Mouse (Mus musculus): ENCODE measurements around the gene Cops3. TPM values are rescaled to one million over a fixed set of nuclear protein-coding genes. Genes with fewer than 3 reads are reported as not detected.
"Not testable (repeated sequence)": the region's sequence is repeated elsewhere in the genome, so short reads cannot be mapped to it uniquely, and the experiment has no call there.

Gene Cops3
- polyA plus RNA-seq, 1 experiment: 48.1 TPM

DNA sequence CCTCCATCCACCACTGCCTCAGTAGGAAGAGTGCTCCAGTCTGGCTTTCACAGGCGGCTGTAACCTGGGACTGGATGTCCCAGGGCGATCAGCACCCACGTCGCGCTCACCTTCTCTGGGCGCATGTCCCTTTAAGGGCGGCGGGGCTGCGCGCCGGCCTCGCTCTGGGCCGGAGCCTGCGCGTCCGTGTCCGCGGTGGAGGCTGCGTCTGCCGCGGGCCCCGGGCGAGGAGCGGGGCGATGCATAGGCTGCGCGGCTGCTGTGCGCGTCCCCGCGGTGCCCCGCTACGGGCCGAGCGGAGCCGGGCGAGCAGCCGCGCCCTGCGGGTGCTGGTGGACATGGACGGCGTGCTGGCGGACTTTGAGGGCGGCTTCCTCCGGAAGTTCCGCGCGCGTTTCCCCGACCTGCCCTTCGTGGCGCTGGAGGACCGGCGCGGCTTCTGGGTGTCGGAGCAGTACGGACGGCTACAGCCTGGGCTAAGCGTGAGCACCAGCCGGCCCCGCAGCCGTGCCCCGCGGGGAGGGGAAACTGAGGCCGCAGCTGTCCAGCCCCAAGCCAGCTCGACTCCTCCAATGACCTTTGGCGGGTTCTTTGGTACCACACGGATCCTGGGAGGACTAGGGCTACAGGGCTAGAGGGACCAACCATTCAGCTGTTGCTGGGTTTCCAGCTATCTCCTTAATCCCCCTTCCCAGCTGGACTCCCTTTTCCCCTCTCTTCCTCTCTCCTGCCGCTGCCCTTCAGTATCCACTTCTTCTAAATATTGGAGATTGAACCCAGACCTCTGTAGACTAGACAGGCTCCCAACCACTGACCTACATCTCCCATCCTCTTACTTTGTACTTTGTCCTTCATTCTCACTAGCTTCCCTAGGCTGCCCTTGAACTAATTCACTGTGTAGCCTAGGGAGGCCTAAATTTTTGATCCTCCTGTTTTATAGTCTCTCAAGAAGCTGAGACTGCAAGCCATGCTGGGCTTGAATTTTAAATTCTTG is 8.6 kb upstream of the Cops3 start:
- Histone ChIP-seq H3K4me3 (ENCODE audit: insufficient read depth, low read length) (peak overlapping the region; percentile 83), H3K4me1 (ENCODE audit: control insufficient read depth, insufficient read depth, low read length) (no peaks in the 10 kb centered on the region), H3K27ac (ENCODE audit: insufficient read depth, low read length) (peak overlapping the region; percentile 87)
- peak; percentile 7; the same call in 1 of the 2 replicates for TF ChIP-seq POLR2A (IDR thresholded peaks at IDR 0.05; ENCODE audit: extremely low read depth, insufficient read depth, low read length)
- no peak for TF ChIP-seq CTCF (IDR thresholded peaks at IDR 0.05; ENCODE audit: extremely low read depth, insufficient read depth, low read length)

DNA sequence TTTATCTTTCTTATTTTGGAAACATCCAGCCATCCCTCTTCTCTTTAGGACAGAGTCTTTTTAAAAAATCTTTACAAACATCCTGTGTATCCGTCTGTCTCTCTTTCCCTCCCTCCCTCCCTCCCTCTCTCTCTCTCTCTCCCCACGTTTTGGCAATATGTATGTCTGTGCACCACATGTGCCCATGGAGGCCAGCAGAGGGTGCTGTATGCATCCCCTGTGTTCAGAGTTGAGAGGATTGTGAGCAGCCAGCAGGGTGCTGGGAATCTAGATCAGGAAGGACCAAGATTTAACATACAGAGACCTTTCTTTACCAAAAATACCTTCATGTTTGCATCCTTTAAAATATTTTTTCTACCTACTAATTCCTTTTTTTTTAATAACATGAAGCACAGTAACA is 7.5 kb upstream of the Cops3 start:
- Histone ChIP-seq H3K4me3 (ENCODE audit: insufficient read depth, low read length) (peak overlapping the region; percentile 83; the same call in 1 of the 2 replicates), H3K27ac (ENCODE audit: insufficient read depth, low read length) (no peak overlapping the region), H3K4me1 (ENCODE audit: control insufficient read depth, insufficient read depth, low read length) (no peaks in the 10 kb centered on the region)
- TF ChIP-seq POLR2A (IDR thresholded peaks at IDR 0.05; ENCODE audit: extremely low read depth, insufficient read depth, low read length) (no peak), CTCF (IDR thresholded peaks at IDR 0.05; ENCODE audit: extremely low read depth, insufficient read depth, low read length) (peak; percentile 52)

DNA sequence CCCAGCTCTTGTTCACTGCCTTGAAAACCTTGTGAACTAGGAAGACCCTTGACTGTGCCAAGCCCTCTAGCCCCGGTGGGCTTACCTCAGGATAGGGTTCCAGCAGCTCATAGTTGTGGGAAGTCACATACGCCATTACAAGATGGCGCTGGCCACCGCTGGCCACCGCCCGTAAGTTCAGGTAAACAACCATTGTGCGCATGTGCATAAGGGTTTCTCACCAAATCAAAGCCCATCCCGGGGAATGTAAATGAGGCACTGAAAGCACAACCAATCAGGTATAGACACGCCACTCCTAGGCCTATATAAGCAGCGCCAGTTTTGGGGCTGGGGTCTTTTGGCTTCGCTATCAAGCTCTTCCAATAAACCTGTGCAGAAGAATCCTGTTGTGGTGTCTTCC is 6.7 kb upstream of the Cops3 start:
- Histone ChIP-seq H3K4me3 (ENCODE audit: insufficient read depth, low read length) (no peak overlapping the region), H3K4me1 (ENCODE audit: control insufficient read depth, insufficient read depth, low read length) (no peaks in the 10 kb centered on the region), H3K27ac (ENCODE audit: insufficient read depth, low read length) (no peak overlapping the region)
- TF ChIP-seq POLR2A (IDR thresholded peaks at IDR 0.05; ENCODE audit: extremely low read depth, insufficient read depth, low read length) (no peak), CTCF (IDR thresholded peaks at IDR 0.05; ENCODE audit: extremely low read depth, insufficient read depth, low read length) (no peak)

DNA sequence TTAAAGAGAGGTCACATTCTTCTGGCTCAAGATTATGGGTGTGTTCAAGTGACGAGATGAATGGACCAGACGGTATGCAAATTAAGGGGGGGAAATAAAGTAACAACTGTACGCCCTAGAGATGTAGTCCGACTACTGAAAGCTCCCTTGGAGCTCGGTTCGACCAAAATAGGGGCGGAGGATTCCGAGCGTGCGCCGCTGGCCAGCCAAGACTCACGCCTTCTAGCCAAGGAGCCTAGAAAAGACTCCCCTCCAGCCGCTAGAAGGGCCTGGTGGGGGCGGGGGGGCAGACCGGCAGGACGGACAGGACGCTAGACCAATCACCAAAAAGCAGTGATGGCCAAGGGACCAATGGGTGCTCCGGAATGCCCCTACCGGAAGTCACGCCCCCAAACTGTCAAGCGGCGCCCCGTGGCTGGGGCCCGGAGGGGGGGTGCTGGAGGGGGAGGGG is 605 bp downstream of the Cops3 start, which contains the start of gene Nt5m:
Gene Nt5m, plus strand, starts transcription at position 440 of the 451 bp plus-strand sequence.
- TF ChIP-seq CTCF (IDR thresholded peaks at IDR 0.05; ENCODE audit: extremely low read depth, insufficient read depth, low read length) (no peak), POLR2A (IDR thresholded peaks at IDR 0.05; ENCODE audit: extremely low read depth, insufficient read depth, low read length) (peak; percentile 34; the same call in 1 of the 2 replicates)
- H3K4me1 ChIP-seq (ENCODE audit: control insufficient read depth, insufficient read depth, low read length): peaks cover 1% of the 10 kb centered on the region; the same call in 1 of the 2 replicates
- H3K27ac ChIP-seq (ENCODE audit: insufficient read depth, low read length): peak within 1 kb of the TSS; percentile 98
- peak within 1 kb of the TSS; percentile 90 for H3K4me3 ChIP-seq (ENCODE audit: insufficient read depth, low read length)

DNA sequence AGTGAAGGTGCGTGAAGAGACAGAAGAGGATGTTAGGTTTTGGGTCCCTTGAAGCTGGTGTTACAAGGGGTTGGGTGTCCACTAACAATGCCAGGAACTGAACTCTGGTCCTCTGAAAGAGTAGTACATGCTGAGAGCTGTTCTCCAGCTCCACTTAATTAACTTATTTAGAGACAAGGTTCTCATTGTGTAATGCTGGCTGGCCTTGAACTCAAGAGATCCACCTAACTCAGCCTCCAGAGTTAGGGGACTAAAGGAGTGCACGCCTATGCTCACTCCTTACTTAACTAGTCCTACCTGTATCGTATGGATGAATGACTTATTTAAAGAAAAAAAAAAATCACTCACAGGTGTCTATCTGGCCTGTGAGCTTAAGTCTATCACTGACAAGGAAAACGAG is 1.2 kb downstream of the Cops3 start:
- H3K4me1 ChIP-seq (ENCODE audit: control insufficient read depth, insufficient read depth, low read length): peaks cover 1% of the 10 kb centered on the region; the same call in 1 of the 2 replicates
- TF ChIP-seq POLR2A (IDR thresholded peaks at IDR 0.05; ENCODE audit: extremely low read depth, insufficient read depth, low read length): no peak
- no peak for TF ChIP-seq CTCF (IDR thresholded peaks at IDR 0.05; ENCODE audit: extremely low read depth, insufficient read depth, low read length)
- peak overlapping the region; percentile 90; the same call in 1 of the 2 replicates for H3K4me3 ChIP-seq (ENCODE audit: insufficient read depth, low read length)
- no peak overlapping the region for H3K27ac ChIP-seq (ENCODE audit: insufficient read depth, low read length)

DNA sequence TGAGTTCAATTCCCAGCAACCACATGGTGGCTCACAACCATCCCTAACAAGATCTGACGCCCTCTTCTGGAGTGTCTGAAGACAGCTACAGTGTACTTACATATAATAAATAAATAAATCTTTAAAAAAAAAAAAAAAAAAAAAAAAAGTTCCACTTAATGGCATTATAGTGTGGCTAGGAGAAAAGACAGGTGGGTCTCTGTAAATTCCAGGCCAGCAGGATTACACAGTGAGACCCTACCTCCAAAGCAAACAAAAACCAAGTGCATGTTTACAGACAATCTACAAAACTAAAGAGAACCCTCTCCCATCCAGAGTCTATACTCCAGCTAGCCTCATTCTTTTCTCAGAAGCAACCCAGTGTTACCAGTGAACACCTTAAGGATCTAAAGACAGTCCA is 1.8 kb downstream of the Cops3 start:
- not testable (repeated sequence) for H3K27ac ChIP-seq (ENCODE audit: insufficient read depth, low read length); H3K4me1 ChIP-seq (ENCODE audit: control insufficient read depth, insufficient read depth, low read length); H3K4me3 ChIP-seq (ENCODE audit: insufficient read depth, low read length)

DNA sequence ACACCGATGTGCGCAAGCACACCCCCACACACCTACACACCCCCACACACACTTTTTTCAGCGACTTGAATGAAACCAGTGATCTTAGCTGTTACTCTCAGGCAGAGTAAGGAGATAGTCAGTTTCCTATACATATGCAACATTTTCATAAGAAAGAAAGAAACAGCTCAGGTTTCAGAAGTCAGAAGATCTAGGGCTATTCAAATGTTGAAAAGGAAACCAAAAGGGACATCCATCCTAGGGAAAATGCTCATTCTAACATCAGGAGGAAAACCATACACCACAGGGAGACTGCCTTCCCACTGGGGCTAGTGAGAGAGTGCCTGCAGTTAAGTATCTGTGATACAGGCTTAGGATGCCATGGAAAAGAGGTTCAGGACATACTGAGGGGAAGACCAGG is 18.0 kb downstream of the Cops3 start:
- TF ChIP-seq CTCF (IDR thresholded peaks at IDR 0.05; ENCODE audit: extremely low read depth, insufficient read depth, low read length): no peak
- TF ChIP-seq POLR2A (IDR thresholded peaks at IDR 0.05; ENCODE audit: extremely low read depth, insufficient read depth, low read length): no peak
- no peaks in the 10 kb centered on the region for H3K4me1 ChIP-seq (ENCODE audit: control insufficient read depth, insufficient read depth, low read length)
- H3K27ac ChIP-seq (ENCODE audit: insufficient read depth, low read length): no peak overlapping the region
- no peak overlapping the region for H3K4me3 ChIP-seq (ENCODE audit: insufficient read depth, low read length)

DNA sequence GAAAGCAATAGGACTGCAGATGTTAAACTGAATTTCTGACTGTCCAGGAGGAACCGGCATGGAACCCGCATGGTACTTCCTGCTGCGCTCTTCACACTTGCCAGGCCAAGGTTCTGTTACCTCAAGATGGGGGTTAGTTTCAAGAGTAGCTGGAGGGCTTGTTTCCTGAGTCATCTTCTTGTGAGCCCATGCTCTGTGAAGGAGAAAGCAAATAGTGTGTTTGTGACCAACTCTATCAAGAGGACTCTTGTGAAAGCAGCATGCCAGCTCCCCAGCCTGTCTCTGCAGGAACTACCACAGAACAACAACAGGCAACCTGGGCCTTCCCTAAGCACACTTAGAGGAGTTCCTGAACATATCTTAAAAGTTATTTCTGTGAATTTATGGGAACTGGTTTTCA is 21.7 kb downstream of the Cops3 start:
- H3K27ac ChIP-seq (ENCODE audit: insufficient read depth, low read length): no peak overlapping the region
- TF ChIP-seq POLR2A (IDR thresholded peaks at IDR 0.05; ENCODE audit: extremely low read depth, insufficient read depth, low read length) (no peak), CTCF (IDR thresholded peaks at IDR 0.05; ENCODE audit: extremely low read depth, insufficient read depth, low read length) (no peak)
- no peak overlapping the region for H3K4me3 ChIP-seq (ENCODE audit: insufficient read depth, low read length)
- no peaks in the 10 kb centered on the region for H3K4me1 ChIP-seq (ENCODE audit: control insufficient read depth, insufficient read depth, low read length)

DNA sequence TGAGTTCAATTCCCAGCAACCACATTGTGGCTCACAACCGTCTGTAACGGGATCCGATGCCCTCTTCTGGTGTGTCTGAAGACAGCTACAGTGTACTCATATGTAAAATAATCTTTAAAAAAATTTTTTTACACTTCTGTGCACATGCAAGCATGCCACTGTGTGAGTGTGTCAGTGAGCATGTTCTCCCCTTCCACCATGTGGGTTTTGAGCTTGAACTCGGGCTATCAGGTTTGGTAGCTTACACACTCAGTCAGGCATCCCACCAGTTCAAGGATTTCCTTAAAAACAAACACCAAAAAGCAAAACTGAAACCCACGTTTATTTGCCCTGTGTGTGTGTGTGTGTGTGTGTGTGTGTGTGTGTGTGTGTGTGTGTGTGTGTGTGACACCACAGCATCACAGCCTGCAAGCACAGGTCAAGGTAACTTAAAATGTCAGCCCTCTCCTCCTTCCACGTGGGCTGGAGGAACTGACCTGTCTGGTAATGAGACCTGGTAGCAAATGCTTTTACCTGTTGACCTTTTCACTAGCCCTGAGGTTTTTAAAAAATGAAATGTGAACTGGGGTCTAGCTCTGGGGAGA is 24.1 kb downstream of the Cops3 start:
- Histone ChIP-seq H3K4me3 (ENCODE audit: insufficient read depth, low read length) (no peak overlapping the region), H3K27ac (ENCODE audit: insufficient read depth, low read length) (no peak overlapping the region), H3K4me1 (ENCODE audit: control insufficient read depth, insufficient read depth, low read length) (no peaks in the 10 kb centered on the region)
- TF ChIP-seq CTCF (IDR thresholded peaks at IDR 0.05; ENCODE audit: extremely low read depth, insufficient read depth, low read length): no peak
- no peak for TF ChIP-seq POLR2A (IDR thresholded peaks at IDR 0.05; ENCODE audit: extremely low read depth, insufficient read depth, low read length)
